Mouse (Mus musculus) midbrain, embryonic 11.5 days (tissue): ENCODE results near the gene Btbd35f6. TPM values are rescaled to one million over a fixed set of nuclear protein-coding genes. Genes with fewer than 3 reads are reported as not detected.
"Not testable (repeated sequence)": the region's sequence is repeated elsewhere in the genome, so short reads cannot be mapped to it uniquely, and the experiment has no call there.

ENCODE experiments used
- ATAC-seq: fragments of 200-750 bp; cut with Nextera tagmentation; 2 replicates; pipeline ENCODE4 v1.8.0; 2017; ENCODE audit warnings: moderate TSS enrichment, moderate library complexity; ENCODE audit not compliant: low FRiP score
- DNase-seq: peaks from one replicate; pipeline ENCODE4 v3.0.0; 2015; ENCODE audit warnings: low spot score; ENCODE audit errors: missing footprints
- H3K27ac ChIP-seq: fragments of 300-500 bp; sonication (generic); 2 replicates; pipeline ENCODE4 v1.5.1; 2014; ENCODE audit warnings: low read depth, low read length
- H3K27me3 ChIP-seq: fragments of 300-500 bp; sonication (generic); 2 replicates; pipeline ENCODE4 v1.6.1; 2014; ENCODE audit warnings: mild to moderate bottlenecking, low read length, moderate library complexity, mixed read lengths; ENCODE audit not compliant: control insufficient read depth, insufficient read depth
- H3K36me3 ChIP-seq: fragments of 300-500 bp; sonication (generic); 2 replicates; pipeline ENCODE4 v1.6.1; 2014; ENCODE audit warnings: mild to moderate bottlenecking, low read length, moderate library complexity, mixed read lengths; ENCODE audit not compliant: control insufficient read depth, insufficient read depth
- H3K4me1 ChIP-seq: fragments of 300-500 bp; sonication (generic); 2 replicates; pipeline ENCODE4 v1.6.1; 2014; ENCODE audit warnings: low read length; ENCODE audit not compliant: control insufficient read depth, insufficient read depth
- H3K4me2 ChIP-seq: fragments of 300-500 bp; sonication (generic); 2 replicates; pipeline ENCODE4 v1.6.1; 2014; ENCODE audit warnings: mild to moderate bottlenecking, moderate library complexity
- H3K4me3 ChIP-seq: fragments of 300-500 bp; sonication (generic); 2 replicates; pipeline ENCODE4 v1.5.1; 2014; ENCODE audit warnings: low read depth, low read length
- H3K9ac ChIP-seq: fragments of 300-500 bp; sonication (generic); 2 replicates; pipeline ENCODE4 v1.6.1; 2014; ENCODE audit warnings: low read length
- H3K9me3 ChIP-seq: fragments of 300-500 bp; sonication (generic); 2 replicates; pipeline ENCODE4 v1.6.1; 2016; ENCODE audit warnings: low read length; ENCODE audit not compliant: control insufficient read depth
- WGBS: fragments of 180-500 bp; shearing (Covaris S2); extraction: QIAGEN DNeasy Blood & Tissue Kit; methylation state at CpG from one replicate; pipeline ENCODE4 v1.1.7; 2014; 5-methylcytosine and 5-hydroxymethylcytosine counted together
- polyA plus RNA-seq: library from polyadenylated mRNA; unstranded; fragments of >200 nt; fragmentation: Nextera tagmentation; extraction: Ambion mirVana; gene quantifications from 2 replicates; pipeline ENCODE4 v1.2.1, GENCODE M21; 2014

Btbd35f6 gene
- not detected in 2 replicates for polyA plus RNA-seq

DNA sequence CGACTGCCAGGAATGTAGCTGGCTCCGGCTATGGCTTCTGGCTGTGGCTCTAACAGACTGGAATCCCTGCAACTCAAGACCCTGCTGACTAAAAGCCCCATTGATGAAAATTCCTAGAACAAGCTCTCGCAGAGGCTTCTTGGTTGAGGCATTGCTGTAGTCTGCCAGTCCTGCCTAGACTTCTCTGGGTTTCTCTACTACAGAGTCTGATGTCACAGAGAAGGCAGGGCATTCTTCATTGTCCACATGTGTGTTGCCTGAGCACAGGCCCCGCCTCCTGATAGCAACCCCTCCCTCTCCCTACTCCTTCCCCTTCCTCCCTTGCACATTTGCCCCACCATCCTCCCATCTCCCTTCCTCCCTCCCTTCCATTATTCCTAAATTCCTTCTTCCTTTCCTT lies at the start of gene Btbd35f6:
Gene Btbd35f6, minus strand, starts transcription at position 101 of the 400 bp plus-strand sequence.
- H3K36me3 ChIP-seq, H3K4me1 ChIP-seq, H3K27ac ChIP-seq, H3K9me3 ChIP-seq, H3K9ac ChIP-seq, H3K27me3 ChIP-seq, ATAC-seq, H3K4me2 ChIP-seq, DNase-seq, H3K4me3 ChIP-seq: not testable (repeated sequence)
- no CpG with 5 or more reads among the region's 4 CpGs for WGBS

DNA sequence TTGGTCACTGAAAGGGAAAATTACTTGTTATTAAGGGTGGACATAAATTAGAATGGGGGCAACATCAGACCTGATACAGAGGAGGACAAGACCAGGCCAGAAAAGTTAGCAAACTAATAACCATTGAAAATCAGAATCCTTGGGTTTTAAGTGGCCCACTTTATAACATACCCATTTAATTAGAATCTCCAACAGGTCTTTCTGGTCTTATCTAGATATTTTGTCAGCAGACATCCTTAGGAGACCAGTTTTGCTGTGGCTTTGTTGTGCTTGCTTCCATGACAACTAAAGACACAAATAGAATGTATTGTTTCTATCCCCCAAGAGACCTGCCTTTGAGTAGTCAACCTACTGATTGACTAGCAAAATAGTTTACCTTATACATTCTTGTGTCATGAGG lies 30.4 kb upstream of the Btbd35f6 start, which contains the start of gene Gm21870:
Gene Gm21870, minus strand, starts transcription at position 101 of the 400 bp plus-strand sequence.
- not testable (repeated sequence) for H3K4me1 ChIP-seq, H3K36me3 ChIP-seq, ATAC-seq, H3K9me3 ChIP-seq, H3K4me2 ChIP-seq, H3K9ac ChIP-seq, H3K27me3 ChIP-seq, H3K4me3 ChIP-seq, H3K27ac ChIP-seq, DNase-seq

DNA sequence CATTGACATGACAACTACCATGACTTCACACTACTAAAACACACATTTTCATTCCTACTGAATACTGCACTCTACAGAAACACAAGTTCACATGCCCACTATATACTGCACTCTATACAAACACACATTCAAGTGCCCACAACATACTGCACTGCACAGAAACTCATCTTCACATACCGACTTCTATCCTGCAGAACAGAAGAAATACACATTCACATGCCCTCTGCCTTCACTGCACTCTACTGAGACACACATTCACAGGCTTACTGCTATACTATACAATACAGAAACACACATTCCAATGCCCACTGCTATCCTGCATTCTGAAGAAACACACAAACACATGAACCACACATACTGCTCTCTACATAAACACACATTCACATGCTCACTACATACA lies 26.1 kb downstream of the Btbd35f6 start:
- H3K9me3 ChIP-seq = peaks cover 12% of the 10 kb centered on the region; the same call in 1 of the 2 replicates
- not testable (repeated sequence) for H3K4me3 ChIP-seq, H3K9ac ChIP-seq, H3K4me1 ChIP-seq, DNase-seq, ATAC-seq, H3K4me2 ChIP-seq, H3K27ac ChIP-seq, H3K36me3 ChIP-seq, H3K27me3 ChIP-seq
- WGBS = no CpG with 5 or more reads among the region's 1 CpGs

DNA sequence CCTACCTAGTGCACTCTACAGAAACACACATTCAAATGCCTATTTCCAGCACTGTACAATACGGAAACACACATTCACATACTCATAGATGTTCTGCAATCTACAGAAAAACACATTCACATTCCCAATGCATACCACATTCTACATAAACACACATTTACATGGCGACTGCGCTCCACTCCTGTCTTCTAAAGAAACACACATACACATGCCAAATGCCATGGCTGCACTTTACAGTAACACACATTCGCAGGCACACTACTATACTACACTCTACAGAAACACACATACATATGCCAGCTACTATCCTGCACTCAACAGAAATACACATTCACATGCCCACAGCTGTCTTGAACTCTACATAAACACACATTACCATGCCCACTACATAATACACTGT lies 28.1 kb downstream of the Btbd35f6 start:
- H3K36me3 ChIP-seq, H3K9ac ChIP-seq, H3K27me3 ChIP-seq, H3K4me1 ChIP-seq, ATAC-seq, H3K27ac ChIP-seq, H3K4me2 ChIP-seq, H3K4me3 ChIP-seq: not testable (repeated sequence)
- DNase-seq = peak; percentile 28
- 83% methylated on average over 4 of the region's 4 CpGs for WGBS
- peaks cover 12% of the 10 kb centered on the region; the same call in 1 of the 2 replicates for H3K9me3 ChIP-seq

DNA sequence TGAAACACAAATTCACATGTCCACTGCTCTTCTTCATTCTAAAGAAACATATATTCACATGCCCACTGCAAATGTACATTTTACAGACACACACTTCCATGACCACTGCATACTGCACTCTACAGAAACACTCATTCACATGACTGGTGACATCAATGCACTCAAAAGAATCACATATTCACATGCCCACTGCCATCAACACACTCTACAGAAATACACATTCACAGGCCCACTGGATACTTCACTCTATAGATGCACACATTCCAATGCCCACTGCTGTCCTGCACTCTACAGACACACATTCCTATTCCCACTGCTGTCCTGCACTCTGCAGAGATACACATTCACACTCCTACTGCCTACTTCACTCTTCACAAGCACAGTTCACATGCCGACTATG lies 30.0 kb downstream of the Btbd35f6 start:
- not testable (repeated sequence) for H3K4me3 ChIP-seq
- H3K9me3 ChIP-seq = peaks cover 12% of the 10 kb centered on the region; the same call in 1 of the 2 replicates

DNA sequence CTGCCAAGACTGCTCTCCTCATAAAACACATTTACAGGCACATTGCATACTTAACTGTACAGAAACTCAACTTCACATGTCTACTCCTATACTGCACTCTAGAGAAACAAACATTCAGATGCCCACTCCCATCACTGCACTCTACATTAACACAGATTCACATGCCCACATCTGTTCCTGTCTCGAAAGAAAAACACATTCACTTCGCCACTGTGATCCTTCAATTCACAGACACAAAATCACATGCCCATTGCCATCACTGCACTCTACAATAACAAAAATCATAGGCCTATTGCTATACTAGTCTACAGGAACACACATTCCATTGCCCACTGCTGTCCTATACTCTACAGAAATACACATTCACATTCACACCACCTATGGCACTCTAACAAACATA lies 30.9 kb downstream of the Btbd35f6 start:
- not testable (repeated sequence) for H3K4me1 ChIP-seq, DNase-seq, H3K9ac ChIP-seq, ATAC-seq, H3K36me3 ChIP-seq, H3K4me3 ChIP-seq, H3K4me2 ChIP-seq, H3K27ac ChIP-seq, H3K27me3 ChIP-seq
- peaks cover 12% of the 10 kb centered on the region; the same call in 1 of the 2 replicates for H3K9me3 ChIP-seq
- 86% methylated on average over 2 of the region's 2 CpGs for whole genome bisulfite sequencing

More for the DNA sequence above, 30.0 kb downstream of the Btbd35f6 start:
- H3K4me2 ChIP-seq, ATAC-seq, H3K9ac ChIP-seq, DNase-seq, H3K36me3 ChIP-seq, H3K4me1 ChIP-seq, H3K27ac ChIP-seq, H3K27me3 ChIP-seq: not testable (repeated sequence)
- WGBS = no CpG with 5 or more reads among the region's 1 CpGs

Other genes with a start within 250 kb of the Btbd35f6 start
- not detected in 2 replicates for gene Gm21870, start 30.3 kb upstream of the Btbd35f6 start, polyA plus RNA-seq
- gene Btbd35f9, start 205.0 kb upstream of the Btbd35f6 start, polyA plus RNA-seq = not detected in 2 replicates